Comparison of ENCODE assay signal across 17 mouse cellular contexts in genomic region chr8:46387037-46387436, GRCm38 (mm10).
A peak's percentile ranks its signal among the peaks of the same experiment; 100 is the strongest.
DNase-seq lines count a peak whose midpoint lies in the region; ATAC-seq and TF ChIP-seq lines count a peak whose summit lies in the region.
"Had no signal": no experiment of that assay in that cellular context is flagged by ENCODE, and none has a peak within 500 bp of the region (broad histone marks: within the 10 kb centered on the region; RNA-seq: fewer than 3 reads in every experiment).

No protein-coding gene starts in this region.

- peaks cover 39% of the 10 kb centered on the region for H3K4me1 ChIP-seq in kidney, adult 2 months (ENCODE audit: control insufficient read depth, insufficient read depth, low read length)
- H3K4me1 ChIP-seq in liver, embryonic 15.5 days (replicated peaks), result peaks cover 3% of the 10 kb centered on the region
- H3K4me1 ChIP-seq in limb, embryonic 10.5 days, result no peaks in the 10 kb centered on the region
- H3K4me1 ChIP-seq: forebrain, embryonic 13.5 days had no signal

- peak; percentile 69 for ATAC-seq in liver, embryonic 15.5 days (ENCODE audit: insufficient read depth)
- ATAC-seq: lung, postnatal 0 days had no signal

- no peaks in the 10 kb centered on the region for H3K36me3 ChIP-seq in kidney, adult 2 months (ENCODE audit: control insufficient read depth, insufficient read depth, low read length)
- H3K36me3 ChIP-seq in liver, embryonic 15.5 days (replicated peaks), result no peaks in the 10 kb centered on the region
- no peaks in the 10 kb centered on the region for H3K36me3 ChIP-seq in limb, embryonic 10.5 days

- 28% methylated on average over 5 of the region's 5 CpGs for WGBS in kidney, adult 2 months
- 55% methylated on average over 5 of the region's 5 CpGs for WGBS in liver, embryonic 15.5 days (ENCODE audit: insufficient replicate concordance)
- 88% methylated on average over 5 of the region's 5 CpGs for WGBS in limb, embryonic 10.5 days

- no peaks in the 10 kb centered on the region for H3K27me3 ChIP-seq in kidney, adult 2 months (replicated peaks; ENCODE audit: control insufficient read depth, insufficient read depth, low read length)
- H3K27me3 ChIP-seq in liver, embryonic 15.5 days, result no peaks in the 10 kb centered on the region
- H3K27me3 ChIP-seq in limb, embryonic 10.5 days (ENCODE audit: low read depth, poor library complexity, severe bottlenecking), result no peaks in the 10 kb centered on the region
- H3K27me3 ChIP-seq: forebrain, embryonic 13.5 days had no signal

- DNase-seq in adrenal gland, postnatal 10 days, result peak; percentile 47
- no peak for DNase-seq in adrenal gland, adult 8-10 months
- peak; percentile 91 for DNase-seq in kidney, adult 2 months
- DNase-seq in kidney, postnatal 14 days, result peak; percentile 71
- no peak for DNase-seq in left cerebral cortex, postnatal 36 days (ENCODE audit: low spot score in 2 of 2)
- DNase-seq in limb, embryonic 10.5 days (ENCODE audit: low spot score), result no peak
- DNase-seq in spleen, postnatal 14 days (ENCODE audit: low spot score in 2 of 2), result no peak
- DNase-seq: cerebellum, adult 18-20 months; gastrocnemius, postnatal 14 days; right cerebral cortex, postnatal 4 days; thymus, postnatal 25 days had no signal

- H3K4me2 ChIP-seq in liver, embryonic 15.5 days, result no peak overlapping the region
- H3K4me2 ChIP-seq: forebrain, embryonic 13.5 days; midbrain, embryonic 11.5 days had no signal

- TF ChIP-seq POLR2A in kidney, adult 2 months (IDR thresholded peaks at IDR 0.05; ENCODE audit: low read depth, low read length), result no peak

- H3K9me3 ChIP-seq in liver, embryonic 15.5 days (replicated peaks), result no peaks in the 10 kb centered on the region
- H3K9me3 ChIP-seq in limb, embryonic 10.5 days (replicated peaks), result no peaks in the 10 kb centered on the region
- H3K9me3 ChIP-seq: forebrain, embryonic 13.5 days had no signal

- peak overlapping the region; percentile 68 for H3K27ac ChIP-seq in kidney, adult 2 months (ENCODE audit: insufficient read depth, low read depth, low read length)
- H3K27ac ChIP-seq in liver, embryonic 15.5 days (replicated peaks), result peak overlapping the region; percentile 62
- no peak overlapping the region for H3K27ac ChIP-seq in limb, embryonic 10.5 days
- H3K27ac ChIP-seq: forebrain, embryonic 13.5 days; stomach, postnatal 0 days had no signal

- no peak for TF ChIP-seq CTCF in kidney, adult 2 months (conservative IDR thresholded peaks at IDR 0.05; ENCODE audit: insufficient read depth, insufficient read length, low read depth, low read length)

- H3K9ac ChIP-seq in liver, embryonic 15.5 days, result no peak overlapping the region
- H3K9ac ChIP-seq: forebrain, embryonic 13.5 days had no signal

- H3K4me3 ChIP-seq in kidney, adult 2 months (ENCODE audit: insufficient read depth, low read depth, low read length), result no peak overlapping the region
- no peak overlapping the region for H3K4me3 ChIP-seq in liver, embryonic 15.5 days (replicated peaks)
- no peak overlapping the region for H3K4me3 ChIP-seq in limb, embryonic 10.5 days
- H3K4me3 ChIP-seq: erythroblast, embryonic 14.5 days; forebrain, embryonic 13.5 days had no signal

- intact Hi-C loops in left cerebral cortex, postnatal 36 days (cut with DNase I), result no loop called here

Comparison
In these comparisons a context has a peak if more than half of its experiments do, and no peak if none do; other contexts are left out.
1. DNase-seq: peak in adrenal gland, postnatal 10 days (single experiment), kidney, adult 2 months (single experiment) and kidney, postnatal 14 days (single experiment); none in adrenal gland, adult 8-10 months (single experiment), left cerebral cortex, postnatal 36 days (0 of 2), limb, embryonic 10.5 days (single experiment) and spleen, postnatal 14 days (0 of 2).